Mouse (Mus musculus) olfactory bulb, adult 2 months (tissue): ENCODE data around the gene Apbb2. TPM values are rescaled to one million over a fixed set of nuclear protein-coding genes. Genes with fewer than 3 reads are reported as not detected.

Experiments used
- H3K27ac ChIP-seq: fragments of 200-500 bp; 2 replicates; pipeline ENCODE4 v1.5.1; 2012; ENCODE audit warnings: low read depth, low read length; ENCODE audit not compliant: insufficient read depth
- H3K4me1 ChIP-seq: fragments of 200-500 bp; 2 replicates; pipeline ENCODE4 v1.6.1; 2012; ENCODE audit warnings: low read length; ENCODE audit not compliant: control insufficient read depth, insufficient read depth
- H3K4me3 ChIP-seq: fragments of 200-500 bp; 2 replicates; pipeline ENCODE4 v1.5.1; 2012; ENCODE audit warnings: mild to moderate bottlenecking, low read depth, low read length, moderate library complexity; ENCODE audit not compliant: insufficient read depth
- CTCF ChIP-seq: fragments of 200-500 bp; IDR thresholded peaks from 2 replicates; pipeline ENCODE4 v1.5.1; 2012; ENCODE audit warnings: low read depth, mild to moderate bottlenecking, low read length, moderate library complexity; ENCODE audit not compliant: insufficient read depth
- POLR2A ChIP-seq: fragments of 200-500 bp; IDR thresholded peaks from 2 replicates; pipeline ENCODE4 v1.6.1; 2012; ENCODE audit warnings: mild to moderate bottlenecking, low read depth, low read length, moderate library complexity; ENCODE audit not compliant: insufficient read depth
- WGBS: fragments of 180-500 bp; shearing (Covaris S2); methylation state at CpG from one replicate; pipeline ENCODE4 v1.1.7; 2018; 5-methylcytosine and 5-hydroxymethylcytosine counted together
- polyA plus RNA-seq: library from polyadenylated mRNA; stranded (reverse); fragments of >200 nt; gene quantifications from 2 replicates; pipeline ENCODE4 v1.2.4, GENCODE M21; 2012; ENCODE audit warnings: low replicate concordance; ENCODE audit not compliant: missing spikeins, insufficient read depth, insufficient read length

Apbb2 gene
- polyA plus RNA-seq, 1 experiment: not detected

GRCm38 (mm10) chr5:66319827-66320404, 298.7 kb downstream of the Apbb2 start:
- H3K4me3 ChIP-seq: no peak overlapping the region
- H3K27ac ChIP-seq: no peak overlapping the region
- H3K4me1 ChIP-seq: peaks cover 28% of the 10 kb centered on the region
- TF ChIP-seq POLR2A: no peak
- 28% methylated on average over 14 of the region's 14 CpGs for WGBS

GRCm38 (mm10) chr5:66319341-66319740, 299.2 kb downstream of the Apbb2 start:
- H3K27ac ChIP-seq: no peak overlapping the region
- no peak overlapping the region for H3K4me3 ChIP-seq
- TF ChIP-seq CTCF: no peak
- no peak for TF ChIP-seq POLR2A
- 65% methylated on average over 6 of the region's 6 CpGs for WGBS
- H3K4me1 ChIP-seq: peaks cover 23% of the 10 kb centered on the region

GRCm38 (mm10) chr5:66315791-66316190, 302.8 kb downstream of the Apbb2 start:
- TF ChIP-seq POLR2A (no peak), CTCF (no peak)
- H3K4me1 ChIP-seq: peaks cover 12% of the 10 kb centered on the region
- no peak overlapping the region for H3K27ac ChIP-seq
- no peak overlapping the region for H3K4me3 ChIP-seq
- WGBS: 75% methylated on average over 5 of the region's 5 CpGs

- Histone ChIP-seq H3K4me3 (no peak overlapping the region), H3K4me1 (peaks cover 3% of the 10 kb centered on the region), H3K27ac (no peak overlapping the region)
- no peak for TF ChIP-seq CTCF
- TF ChIP-seq POLR2A: no peak
- 95% methylated on average over 11 of the region's 11 CpGs for WGBS
These were observed 307.8 kb downstream of the Apbb2 start for GRCm38 (mm10) chr5:66310806-66311205.

- Histone ChIP-seq H3K4me1 (peaks cover 2% of the 10 kb centered on the region; the same call in 1 of the 2 replicates), H3K4me3 (no peak overlapping the region), H3K27ac (no peak overlapping the region)
- TF ChIP-seq CTCF: no peak
- 82% methylated on average over 9 of the region's 9 CpGs for WGBS
These were observed 308.3 kb downstream of the Apbb2 start for GRCm38 (mm10) chr5:66310328-66310727.

- 85% methylated on average over 8 of the region's 8 CpGs for WGBS
- peaks cover 10% of the 10 kb centered on the region for H3K4me1 ChIP-seq
- TF ChIP-seq CTCF (no peak), POLR2A (no peak)
- H3K4me3 ChIP-seq: no peak overlapping the region
- no peak overlapping the region for H3K27ac ChIP-seq
These were observed 313.1 kb downstream of the Apbb2 start for GRCm38 (mm10) chr5:66305511-66305910.

GRCm38 (mm10) chr5:66304300-66305067, 314.1 kb downstream of the Apbb2 start:
- no peak overlapping the region for H3K4me3 ChIP-seq
- WGBS: 68% methylated on average over 11 of the region's 11 CpGs
- TF ChIP-seq CTCF (no peak), POLR2A (no peak)
- H3K4me1 ChIP-seq: peaks cover 10% of the 10 kb centered on the region
- no peak overlapping the region for H3K27ac ChIP-seq

- H3K4me3 ChIP-seq: no peak overlapping the region
- no peak overlapping the region for H3K27ac ChIP-seq
- WGBS: 71% methylated on average over 2 of the region's 2 CpGs
- TF ChIP-seq POLR2A (no peak), CTCF (no peak)
- H3K4me1 ChIP-seq: peaks cover 10% of the 10 kb centered on the region
These were observed 315.7 kb downstream of the Apbb2 start for GRCm38 (mm10) chr5:66302873-66303272.

GRCm38 (mm10) chr5:66302085-66302815, 316.3 kb downstream of the Apbb2 start:
- TF ChIP-seq POLR2A (no peak), CTCF (no peak)
- H3K27ac ChIP-seq: no peak overlapping the region
- WGBS: 95% methylated on average over 21 of the region's 21 CpGs

GRCm38 (mm10) chr5:66300576-66300975, 318.0 kb downstream of the Apbb2 start:
- WGBS: 90% methylated on average over 13 of the region's 13 CpGs
- TF ChIP-seq CTCF (no peak), POLR2A (no peak)
- no peak overlapping the region for H3K4me3 ChIP-seq

More at GRCm38 (mm10) chr5:66302085-66302815, 316.3 kb downstream of the Apbb2 start:
- H3K4me3 ChIP-seq: no peak overlapping the region
- peaks cover 10% of the 10 kb centered on the region for H3K4me1 ChIP-seq

More at GRCm38 (mm10) chr5:66300576-66300975, 318.0 kb downstream of the Apbb2 start:
- Histone ChIP-seq H3K27ac (no peak overlapping the region), H3K4me1 (peaks cover 8% of the 10 kb centered on the region)
